Mouse (Mus musculus): Measurements from ENCODE around the gene Gm12695. TPM values are rescaled to one million over a fixed set of nuclear protein-coding genes. Genes with fewer than 3 reads are reported as not detected.

Gene Gm12695
- polyA plus RNA-seq, 2 experiments = not detected

DNA sequence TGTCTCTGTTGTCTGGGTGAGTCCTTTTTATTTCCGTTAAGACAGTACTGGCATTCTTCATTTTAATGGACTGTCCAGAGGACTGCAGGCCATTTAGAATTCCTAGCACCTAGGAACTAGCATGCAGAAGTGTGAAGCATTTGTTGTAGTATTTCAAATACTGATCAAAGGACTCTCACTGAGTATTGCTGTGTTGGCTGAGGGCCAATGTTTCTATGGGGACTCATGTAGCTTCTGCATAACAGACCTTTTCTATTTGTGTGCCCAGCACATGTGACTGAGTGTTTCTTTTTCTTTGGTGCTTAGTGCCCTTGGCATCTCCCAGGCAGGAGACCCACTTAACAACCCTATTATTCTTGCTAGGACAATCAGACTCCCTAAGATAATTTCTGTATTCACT lies 12.6 kb upstream of the Gm12695 start:
- H3K27ac ChIP-seq = no peak overlapping the region
- no peak for DNase-seq (ENCODE audit: low read depth in 3 of 3, low spot score in 3 of 3)
- WGBS (ENCODE audit: insufficient replicate concordance) = 76% methylated on average over 1 of the region's 1 CpGs
- H3K27me3 ChIP-seq (ENCODE audit: control insufficient read depth, insufficient read depth, low read length) = no peaks in the 10 kb centered on the region
- TF ChIP-seq CTCF (IDR thresholded peaks at IDR 0.05; ENCODE audit: low read depth) (no peak), EP300 (IDR thresholded peaks at IDR 0.05; ENCODE audit: low read depth) (no peak)
- H3K9me3 ChIP-seq (ENCODE audit: control insufficient read depth, low read length) = no peaks in the 10 kb centered on the region
- ATAC-seq (ENCODE audit: insufficient read depth) = no peak
- H3K4me1 ChIP-seq (replicated peaks; ENCODE audit: control insufficient read depth in 2 of 2, insufficient read depth in 2 of 2, low read length in 1 of 2) = no peaks in the 10 kb centered on the region
- H3K4me3 ChIP-seq (ENCODE audit: insufficient read depth in 1 of 2, low read depth in 2 of 2, low read length in 2 of 2) = no peak overlapping the region
- no peak overlapping the region for H3K4me2 ChIP-seq (ENCODE audit: low read depth)
- no peak overlapping the region for H3K9ac ChIP-seq (replicated peaks)
- H3K36me3 ChIP-seq (replicated peaks; ENCODE audit: control insufficient read depth, insufficient read depth, low read depth) = no peaks in the 10 kb centered on the region

DNA sequence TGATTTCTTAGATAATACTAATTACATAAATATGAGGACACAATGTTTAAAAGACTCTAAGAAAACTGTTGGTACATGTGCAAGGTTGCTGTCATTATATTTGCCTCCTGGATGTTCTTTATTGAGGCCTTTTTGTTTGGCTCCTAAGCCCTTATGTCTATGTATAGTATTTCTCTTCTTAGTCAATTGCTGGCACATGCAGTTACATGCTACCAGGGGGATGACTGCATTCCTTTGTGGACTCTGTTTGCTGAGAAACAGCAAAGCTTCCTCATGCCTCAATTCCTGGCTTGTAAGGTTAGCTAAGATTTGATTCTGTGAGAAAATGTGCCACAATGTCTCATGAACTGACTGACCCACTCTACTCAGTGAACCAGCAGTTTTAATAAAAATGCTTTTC lies 6.3 kb upstream of the Gm12695 start:
- no peaks in the 10 kb centered on the region for H3K27me3 ChIP-seq (ENCODE audit: control insufficient read depth, insufficient read depth, low read length)
- no peaks in the 10 kb centered on the region for H3K9me3 ChIP-seq (ENCODE audit: control insufficient read depth, low read length)
- no peak overlapping the region for H3K4me3 ChIP-seq (ENCODE audit: insufficient read depth in 1 of 2, low read depth in 2 of 2, low read length in 2 of 2)
- no peak overlapping the region for H3K4me2 ChIP-seq (ENCODE audit: low read depth)
- no peaks in the 10 kb centered on the region for H3K36me3 ChIP-seq (replicated peaks; ENCODE audit: control insufficient read depth, insufficient read depth, low read depth)
- H3K4me1 ChIP-seq (replicated peaks; ENCODE audit: control insufficient read depth in 2 of 2, insufficient read depth in 2 of 2, low read length in 1 of 2) = no peaks in the 10 kb centered on the region
- TF ChIP-seq EP300 (IDR thresholded peaks at IDR 0.05; ENCODE audit: low read depth) (no peak), CTCF (IDR thresholded peaks at IDR 0.05; ENCODE audit: low read depth) (no peak)
- H3K9ac ChIP-seq (replicated peaks) = no peak overlapping the region
- no peak overlapping the region for H3K27ac ChIP-seq
- no peak for DNase-seq (ENCODE audit: low read depth in 3 of 3, low spot score in 3 of 3)
- ATAC-seq (ENCODE audit: insufficient read depth) = no peak

DNA sequence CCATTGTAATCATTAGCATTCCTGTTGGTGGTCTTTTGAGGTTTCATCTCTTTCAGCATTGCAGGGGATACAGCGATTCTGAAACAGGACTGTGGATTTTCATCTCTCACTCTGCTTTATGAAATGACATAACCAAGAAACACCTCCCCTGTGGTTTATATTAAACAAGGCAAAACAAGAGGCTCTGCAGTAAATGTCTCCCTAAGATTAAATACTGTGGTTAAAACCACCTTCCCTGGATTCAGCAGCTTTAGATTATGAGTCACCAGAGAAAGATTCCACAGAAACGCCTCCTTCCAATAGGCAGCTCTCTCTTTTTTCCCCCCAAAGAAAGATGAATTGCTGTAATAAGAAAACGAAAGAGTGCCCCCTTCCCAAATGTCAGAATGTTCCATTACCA lies 4.9 kb upstream of the Gm12695 start:
- Histone ChIP-seq H3K9ac (replicated peaks) (no peak overlapping the region), H3K4me1 (replicated peaks; ENCODE audit: control insufficient read depth in 2 of 2, insufficient read depth in 2 of 2, low read length in 1 of 2) (no peaks in the 10 kb centered on the region), H3K27ac (no peak overlapping the region), H3K27me3 (ENCODE audit: control insufficient read depth, insufficient read depth, low read length) (no peaks in the 10 kb centered on the region), H3K4me2 (ENCODE audit: low read depth) (no peak overlapping the region), H3K9me3 (ENCODE audit: control insufficient read depth, low read length) (no peaks in the 10 kb centered on the region), H3K4me3 (ENCODE audit: insufficient read depth in 1 of 2, low read depth in 2 of 2, low read length in 2 of 2) (no peak overlapping the region), H3K36me3 (replicated peaks; ENCODE audit: control insufficient read depth, insufficient read depth, low read depth) (no peaks in the 10 kb centered on the region)
- 33% methylated on average over 3 of the region's 3 CpGs for WGBS (ENCODE audit: insufficient replicate concordance)
- DNase-seq (ENCODE audit: low read depth in 3 of 3, low spot score in 3 of 3) = no peak
- no peak for TF ChIP-seq CTCF (IDR thresholded peaks at IDR 0.05; ENCODE audit: low read depth)
- TF ChIP-seq EP300 (IDR thresholded peaks at IDR 0.05; ENCODE audit: low read depth) = no peak
- ATAC-seq (ENCODE audit: insufficient read depth) = no peak

DNA sequence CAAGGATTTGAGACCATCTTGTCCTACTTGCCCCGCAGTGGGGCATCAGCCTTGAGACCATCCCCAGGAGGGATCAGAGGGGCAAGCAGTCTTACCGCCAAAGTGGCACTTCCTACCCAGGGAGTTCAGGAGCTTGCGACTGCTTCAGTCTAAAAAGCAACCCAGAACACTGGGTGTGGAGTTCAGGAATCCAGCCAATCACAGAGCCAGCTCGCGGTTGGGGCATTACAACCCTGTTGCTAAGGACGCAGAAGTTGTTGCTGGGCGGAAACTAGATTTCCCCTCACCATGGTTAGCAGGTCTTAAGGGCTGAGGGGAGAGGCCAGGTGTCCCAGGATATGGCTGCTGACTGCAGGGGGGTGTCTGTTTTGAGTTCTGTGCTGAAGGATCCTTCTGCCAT lies 1.6 kb upstream of the Gm12695 start:
- no peak for ATAC-seq (ENCODE audit: insufficient read depth)
- H3K36me3 ChIP-seq (replicated peaks; ENCODE audit: control insufficient read depth, insufficient read depth, low read depth) = no peaks in the 10 kb centered on the region
- no peak overlapping the region for H3K27ac ChIP-seq
- H3K4me2 ChIP-seq (ENCODE audit: low read depth) = no peak overlapping the region
- no peak for TF ChIP-seq EP300 (IDR thresholded peaks at IDR 0.05; ENCODE audit: low read depth)
- TF ChIP-seq CTCF (IDR thresholded peaks at IDR 0.05; ENCODE audit: low read depth) = no peak
- no peaks in the 10 kb centered on the region for H3K27me3 ChIP-seq (ENCODE audit: control insufficient read depth, insufficient read depth, low read length)
- no peak overlapping the region for H3K9ac ChIP-seq (replicated peaks)
- no peaks in the 10 kb centered on the region for H3K4me1 ChIP-seq (replicated peaks; ENCODE audit: control insufficient read depth in 2 of 2, insufficient read depth in 2 of 2, low read length in 1 of 2)
- 10% methylated on average over 7 of the region's 7 CpGs for WGBS (ENCODE audit: insufficient replicate concordance)
- no peak overlapping the region for H3K4me3 ChIP-seq (ENCODE audit: insufficient read depth in 1 of 2, low read depth in 2 of 2, low read length in 2 of 2)
- H3K9me3 ChIP-seq (ENCODE audit: control insufficient read depth, low read length) = no peaks in the 10 kb centered on the region
- no peak for DNase-seq (ENCODE audit: low read depth in 3 of 3, low spot score in 3 of 3)

DNA sequence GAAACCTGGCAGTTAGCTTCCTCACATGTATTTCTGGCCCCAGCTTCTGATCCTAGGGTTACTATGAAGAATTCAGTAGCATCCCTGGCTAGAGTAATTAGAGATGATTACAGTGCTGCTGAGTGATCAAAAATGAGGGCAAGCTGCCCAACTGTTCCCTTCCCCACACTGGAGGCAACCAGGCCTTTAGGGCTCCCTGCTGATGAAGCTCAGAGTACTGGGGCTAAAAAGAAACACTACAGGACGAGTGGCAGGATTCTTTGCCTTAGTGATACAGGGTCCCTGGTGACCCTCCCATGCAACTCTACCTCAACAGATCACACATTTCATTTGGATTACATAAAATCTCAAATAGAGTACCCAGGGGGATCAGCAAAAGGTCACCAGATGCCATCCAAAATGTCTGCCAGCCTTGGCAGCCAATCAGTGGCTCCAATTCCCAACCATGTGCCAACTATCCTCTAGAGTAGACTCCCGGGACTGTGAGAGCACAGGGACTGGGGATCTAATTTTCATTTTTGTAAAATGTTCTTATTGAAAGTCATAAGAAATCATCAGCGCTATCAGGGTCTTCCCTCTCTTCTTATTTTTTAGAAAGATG lies 11.9 kb downstream of the Gm12695 start:
- TF ChIP-seq CTCF (IDR thresholded peaks at IDR 0.05; ENCODE audit: low read depth) = no peak
- ATAC-seq (ENCODE audit: insufficient read depth) = no peak
- Histone ChIP-seq H3K4me2 (ENCODE audit: low read depth) (no peak overlapping the region), H3K27ac (no peak overlapping the region), H3K27me3 (ENCODE audit: control insufficient read depth, insufficient read depth, low read length) (no peaks in the 10 kb centered on the region), H3K4me1 (replicated peaks; ENCODE audit: control insufficient read depth in 2 of 2, insufficient read depth in 2 of 2, low read length in 1 of 2) (no peaks in the 10 kb centered on the region), H3K9ac (replicated peaks) (no peak overlapping the region), H3K9me3 (ENCODE audit: control insufficient read depth, low read length) (no peaks in the 10 kb centered on the region), H3K4me3 (ENCODE audit: insufficient read depth in 1 of 2, low read depth in 2 of 2, low read length in 2 of 2) (no peak overlapping the region), H3K36me3 (replicated peaks; ENCODE audit: control insufficient read depth, insufficient read depth, low read depth) (no peaks in the 10 kb centered on the region)
- 47% methylated on average over 3 of the region's 3 CpGs for WGBS (ENCODE audit: insufficient replicate concordance)
- no peak for DNase-seq (ENCODE audit: low read depth in 3 of 3, low spot score in 3 of 3)

Data from liver, embryonic 14.5 days (tissue).